Mouse (Mus musculus): ENCODE results near the gene Tmem94.

DNA sequence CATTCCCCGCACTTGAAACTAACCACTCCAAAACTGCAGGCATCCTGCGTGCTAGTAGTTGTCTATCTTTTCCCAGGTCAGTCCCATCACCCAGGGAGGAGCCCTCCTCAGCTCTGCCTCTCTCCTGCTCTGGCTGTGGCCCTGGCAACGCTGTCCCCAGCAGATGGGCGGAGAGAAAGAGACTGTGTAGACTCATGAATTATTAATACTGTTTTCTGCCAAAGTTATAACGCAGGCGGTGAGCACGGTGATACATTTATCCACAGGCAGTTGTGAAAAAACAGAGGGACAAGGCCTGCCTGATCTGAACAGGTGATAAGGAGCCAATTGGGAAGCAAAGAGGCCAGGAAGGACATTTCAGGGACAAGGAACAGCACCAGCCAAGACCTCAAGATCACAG is 12.6 kb upstream of the Tmem94 start:
- no peak for TF ChIP-seq POLR2A (IDR thresholded peaks at IDR 0.05; ENCODE audit: borderline replicate concordance, low read depth, low read length)
- TF ChIP-seq CTCF (IDR thresholded peaks at IDR 0.05; ENCODE audit: low read depth, low read length), result no peak

Measured in bone marrow macrophage, adult 2 months (primary cell).